Mouse (Mus musculus) layer of hippocampus, adult 9-11 months (tissue): Measurements from ENCODE around the gene B3gnt9.
"Not testable (repeated sequence)": the region's sequence is repeated elsewhere in the genome, so short reads cannot be mapped to it uniquely, and the experiment has no call there.

Source experiments
- DNase-seq: peaks from one replicate; pipeline ENCODE4 v3.0.0; 2022

B3gnt9 gene

GRCm38 (mm10) chr8:105254966-105255350 is at the start of gene B3gnt9:
Gene B3gnt9 (minus strand): TSS chr8:105255153.
- DNase-seq: peak; percentile 74

DNA sequence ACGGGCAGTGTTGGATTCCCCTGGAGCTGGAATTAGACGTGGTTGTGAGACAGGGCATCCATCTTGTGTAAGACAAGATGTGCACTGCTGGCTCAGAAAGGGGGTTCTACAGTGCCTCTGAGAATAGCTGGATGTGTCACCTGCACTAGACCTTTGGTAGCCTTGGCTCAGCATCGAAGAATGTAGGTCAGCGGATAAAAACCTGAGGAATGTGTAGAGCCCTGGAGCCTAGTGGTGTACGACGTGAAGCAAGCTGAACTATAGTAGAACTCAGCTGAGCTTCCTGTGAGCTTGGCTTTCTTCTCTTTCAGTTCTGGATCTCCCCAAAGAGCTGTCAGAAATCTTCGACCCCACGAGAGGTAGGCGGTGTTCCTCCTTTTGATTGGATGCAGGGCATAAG is 48.9 kb upstream of the B3gnt9 start:
- no peak for DNase-seq

- DNase-seq: no peak
Observed at GRCm38 (mm10) chr8:105303396-105303795, 48.4 kb upstream of the B3gnt9 start.

DNA sequence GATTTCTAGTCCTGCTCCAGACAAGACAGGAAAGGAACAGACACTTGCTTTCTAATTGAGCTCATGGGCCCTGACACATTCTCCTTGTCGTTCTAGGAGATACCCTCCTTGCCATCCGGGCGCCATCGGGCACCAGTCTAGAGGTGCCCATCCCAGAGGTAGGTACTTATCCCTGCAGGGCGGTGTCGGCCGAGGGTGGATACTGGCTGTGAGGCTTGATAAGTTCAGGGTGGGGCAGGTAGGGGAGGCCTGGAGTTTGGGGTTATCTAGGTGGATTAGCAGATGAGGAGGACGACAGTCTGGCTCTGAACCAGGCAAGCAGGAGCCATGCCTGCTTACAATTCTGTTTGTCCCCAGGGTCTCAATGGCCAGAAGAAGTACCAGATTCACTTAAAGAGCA is 45.0 kb upstream of the B3gnt9 start:
- no peak for DNase-seq

GRCm38 (mm10) chr8:105298351-105299252 is 43.6 kb upstream of the B3gnt9 start:
- DNase-seq: no peak

GRCm38 (mm10) chr8:105297511-105298192 is 42.7 kb upstream of the B3gnt9 start, which contains the start of gene E2f4:
Gene E2f4 (plus strand): TSS chr8:105297663.
- DNase-seq: peak; percentile 94

DNA sequence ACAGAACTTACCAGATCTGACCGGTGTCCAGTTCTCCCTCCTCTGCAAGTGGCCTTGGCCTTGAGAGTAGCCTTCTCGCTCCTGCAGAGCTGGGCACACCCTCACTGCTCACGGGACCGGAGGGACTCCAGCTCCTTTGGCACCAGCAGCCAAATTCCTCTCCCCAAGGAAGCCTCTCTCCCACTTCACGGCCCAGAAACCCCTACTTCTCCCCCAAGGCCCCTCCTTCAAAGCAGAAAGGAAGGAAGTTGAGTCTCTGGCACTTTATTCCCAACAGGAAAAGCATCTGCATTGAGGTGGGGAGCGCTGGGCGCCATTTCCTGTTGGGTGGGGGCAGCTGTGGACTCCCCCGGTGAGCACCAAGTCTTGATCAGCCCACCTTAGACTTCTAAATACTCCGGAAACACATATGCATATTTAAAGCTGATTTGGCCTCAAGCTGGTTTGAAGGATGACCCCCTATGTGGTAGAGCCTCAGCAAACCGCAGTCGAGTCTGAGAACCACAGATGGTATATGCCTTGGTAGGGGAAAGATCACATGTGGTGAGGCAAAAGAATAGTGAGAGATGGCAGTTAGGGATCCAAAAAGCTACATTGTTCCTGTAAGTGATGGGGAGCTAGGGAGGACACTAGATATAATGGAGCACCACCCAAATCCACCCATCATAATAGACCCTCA is 41.1 kb upstream of the B3gnt9 start, which contains the start of gene Exoc3l:
Exoc3l (minus strand) TSS at position 207 of the 679 bp plus-strand sequence.
- DNase-seq: no peak

GRCm38 (mm10) chr8:105295256-105295655 is 40.3 kb upstream of the B3gnt9 start:
- no peak for DNase-seq

DNA sequence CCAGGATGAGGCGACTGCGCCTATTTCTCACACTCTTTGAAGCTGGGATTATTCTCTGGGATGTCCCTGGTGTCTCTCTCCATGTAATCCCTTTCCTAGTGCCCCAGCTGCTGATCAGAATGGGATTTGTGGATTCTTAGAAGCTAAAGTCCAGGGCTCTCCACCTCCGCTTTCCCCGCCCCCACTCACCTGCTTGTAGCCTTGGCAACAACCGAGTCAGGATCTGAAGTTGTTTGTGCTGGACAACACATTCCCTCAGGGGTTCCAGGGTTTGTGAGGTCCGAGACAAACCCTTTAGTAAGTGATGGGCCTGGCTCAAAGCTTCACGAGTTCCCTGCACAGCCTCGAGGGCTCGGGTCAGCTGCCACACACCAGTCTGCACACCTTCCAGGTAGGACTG is 39.8 kb upstream of the B3gnt9 start:
- no peak for DNase-seq

DNA sequence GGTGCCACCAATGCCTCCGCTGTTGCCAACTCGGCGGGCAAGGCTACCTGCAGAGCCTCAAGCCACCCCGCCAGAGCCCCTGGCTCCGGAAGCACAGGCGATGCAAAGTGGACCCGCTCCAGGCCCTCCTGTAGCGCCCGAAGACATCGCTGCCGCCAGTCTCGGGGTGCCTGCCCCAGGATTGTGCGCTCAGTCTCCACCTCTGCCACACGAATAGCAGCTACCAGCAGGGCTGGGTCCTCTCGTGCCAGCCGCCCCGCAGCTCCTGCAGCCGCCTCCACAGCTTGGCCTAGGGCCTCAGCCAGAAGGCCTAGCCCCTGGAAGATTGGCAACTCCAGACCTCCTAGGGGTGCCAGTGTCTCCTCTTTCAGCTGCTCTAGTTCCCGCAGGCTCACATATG is 38.5 kb upstream of the B3gnt9 start:
- no peak for DNase-seq

- no peak for DNase-seq
Observed at GRCm38 (mm10) chr8:105292471-105292870, 37.5 kb upstream of the B3gnt9 start.

GRCm38 (mm10) chr8:105291802-105292201 is 36.8 kb upstream of the B3gnt9 start:
- DNase-seq: not testable (repeated sequence)

DNA sequence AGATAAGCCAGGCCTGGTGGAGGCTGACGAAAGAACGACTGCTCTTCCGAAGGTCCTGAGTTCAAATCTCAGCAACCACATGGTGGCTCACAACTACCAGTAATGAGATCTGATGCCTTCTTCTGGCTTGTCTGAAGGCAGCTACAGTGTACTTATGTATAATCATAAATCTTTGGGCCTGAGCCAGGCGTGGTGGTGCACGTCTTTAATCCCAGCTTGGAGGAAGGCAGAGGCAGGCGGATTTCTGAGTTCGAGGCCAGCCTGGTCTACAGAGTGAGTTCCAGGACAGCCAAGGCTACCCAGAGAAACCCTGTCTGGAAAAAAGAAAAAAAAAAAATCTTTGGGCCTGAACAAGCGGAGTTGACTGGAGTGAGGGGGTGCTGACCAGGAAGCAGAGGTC is 36.4 kb upstream of the B3gnt9 start:
- DNase-seq: not testable (repeated sequence)

- DNase-seq: peak; percentile 74
Observed at GRCm38 (mm10) chr8:105290554-105291314, 35.8 kb upstream of the B3gnt9 start.

DNA sequence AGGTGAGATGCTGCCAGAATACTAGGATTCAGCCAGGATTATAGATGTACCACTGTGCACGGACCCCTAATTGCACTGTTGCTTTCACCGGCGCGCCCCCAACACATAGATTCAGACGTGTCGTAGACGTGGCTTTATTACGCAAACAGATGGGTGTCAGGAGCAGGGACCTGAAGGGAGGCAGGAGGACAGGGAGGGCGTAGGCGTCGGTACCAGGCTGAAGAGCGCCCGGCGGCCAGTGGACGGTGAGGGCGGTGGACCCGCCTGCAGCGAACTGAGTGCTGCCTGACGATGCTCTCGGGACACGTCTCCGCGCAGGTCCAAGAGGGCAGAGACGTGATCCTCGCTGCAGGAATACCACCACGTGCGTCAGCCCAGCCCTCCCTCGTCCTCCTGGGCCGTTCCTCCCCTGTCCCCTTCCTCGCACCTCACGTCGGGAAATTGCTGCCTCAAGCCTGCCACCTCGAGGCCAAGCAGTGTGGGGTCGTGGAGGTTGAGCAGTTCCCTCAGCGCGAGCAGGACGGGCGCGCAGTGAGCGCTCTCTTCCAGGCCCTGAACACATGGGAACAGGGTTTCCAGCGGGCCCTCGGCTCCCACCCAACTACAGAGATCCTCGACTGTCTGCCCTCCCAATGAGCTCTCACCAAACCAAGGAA is 35.0 kb upstream of the B3gnt9 start, which contains the start of gene 4931428F04Rik:
4931428F04Rik (minus strand) TSS at position 60 of the 656 bp plus-strand sequence.
- peak; percentile 54 for DNase-seq

DNA sequence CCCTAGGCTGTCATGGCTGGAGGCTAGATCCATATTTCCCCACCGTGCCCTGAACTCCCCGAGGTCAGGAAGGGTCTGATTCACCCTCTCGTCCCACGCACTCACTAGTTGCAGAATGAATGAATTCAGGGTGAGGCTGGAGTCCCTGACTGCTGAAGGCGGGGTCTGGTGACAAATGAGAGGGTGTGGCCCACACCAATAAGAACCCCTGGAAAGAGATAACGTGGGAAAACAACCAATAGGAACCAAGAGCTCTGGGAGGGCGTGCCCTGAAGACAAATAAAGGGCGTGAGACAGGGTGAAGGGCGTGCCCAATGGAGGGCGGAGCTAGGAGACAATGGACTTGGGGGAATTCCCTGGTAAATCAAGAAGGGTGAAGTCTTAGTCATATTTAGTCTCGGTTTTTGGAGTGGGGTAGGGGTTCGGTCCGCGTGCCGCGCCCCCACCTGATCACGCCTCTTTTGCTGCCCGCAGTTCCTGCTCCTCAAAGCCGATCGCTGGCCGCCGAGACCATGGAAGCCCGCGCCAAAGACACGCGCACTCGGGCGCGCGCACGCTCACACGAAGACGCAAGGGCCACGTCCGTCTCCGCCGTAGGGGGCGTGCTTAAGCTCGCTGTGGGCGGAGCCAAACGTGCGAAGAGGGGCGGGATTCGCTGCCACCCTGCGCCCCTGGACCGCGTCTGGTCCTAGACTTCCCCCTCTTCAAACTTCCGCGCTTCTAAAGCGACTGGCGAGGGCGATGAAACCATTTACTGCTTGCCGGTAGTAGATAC is 34.2 kb upstream of the B3gnt9 start:
- DNase-seq: peak; percentile 95

- DNase-seq: no peak
Observed at GRCm38 (mm10) chr8:105288231-105288630, 33.3 kb upstream of the B3gnt9 start.

- no peak for DNase-seq
Observed at GRCm38 (mm10) chr8:105286907-105287306, 32.0 kb upstream of the B3gnt9 start.

- DNase-seq: no peak
Observed at GRCm38 (mm10) chr8:105285514-105285913, 30.6 kb upstream of the B3gnt9 start.

- DNase-seq: no peak
Observed at GRCm38 (mm10) chr8:105283074-105283473, 28.1 kb upstream of the B3gnt9 start.

GRCm38 (mm10) chr8:105282239-105282638 is 27.3 kb upstream of the B3gnt9 start:
- DNase-seq: no peak
